Mouse (Mus musculus): ENCODE data around the gene Tubgcp3.
A peak's percentile ranks its signal among the peaks of the same experiment; 100 is the strongest.
"Not testable (repeated sequence)": the region's sequence is repeated elsewhere in the genome, so short reads cannot be mapped to it uniquely, and the experiment has no call there.

Tubgcp3 gene

DNA sequence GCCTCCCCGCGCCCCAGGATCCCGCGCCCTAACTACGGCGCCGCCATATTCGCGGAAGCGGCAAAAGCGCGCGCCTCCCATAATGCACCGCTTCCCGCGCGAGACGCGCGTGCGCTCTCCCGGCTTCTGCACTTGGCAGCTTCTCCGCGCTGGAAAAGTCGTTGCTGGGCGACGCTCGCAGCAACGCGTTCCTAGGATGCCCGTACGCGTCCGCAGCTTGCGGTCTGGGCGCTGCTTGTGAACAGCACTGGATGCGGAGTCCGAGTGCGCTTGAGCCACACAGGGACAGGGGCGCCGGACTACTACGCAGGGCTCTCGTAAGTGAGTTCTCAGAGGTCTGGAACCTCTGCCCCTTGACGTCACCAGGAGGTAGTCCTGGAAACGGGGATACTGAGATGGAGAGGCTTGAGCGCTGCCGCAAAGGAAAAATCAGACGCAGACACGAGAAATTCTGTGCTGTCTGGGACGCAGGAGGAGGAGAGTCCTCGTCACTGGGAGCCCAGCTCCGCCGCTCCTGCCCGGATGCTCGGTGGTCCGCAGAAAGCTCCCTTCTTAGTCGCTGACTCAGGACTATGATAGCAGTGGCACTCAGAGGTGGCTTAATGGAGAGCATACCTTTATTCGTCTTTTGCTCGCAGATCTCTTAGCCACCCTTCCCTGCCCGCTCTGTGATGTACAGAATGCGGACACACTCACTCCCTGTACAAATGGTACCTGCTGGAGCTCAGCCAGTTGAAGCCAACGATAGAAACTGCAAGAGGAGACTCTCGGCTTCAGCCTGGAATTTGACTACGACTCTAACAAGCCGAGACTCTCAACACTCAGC lies at the start of gene Tubgcp3:
TSS of gene Tubgcp3 (minus strand) at position 193 of the 826 bp plus-strand sequence.
- DNase-seq: peak; percentile 92 to 95

DNA sequence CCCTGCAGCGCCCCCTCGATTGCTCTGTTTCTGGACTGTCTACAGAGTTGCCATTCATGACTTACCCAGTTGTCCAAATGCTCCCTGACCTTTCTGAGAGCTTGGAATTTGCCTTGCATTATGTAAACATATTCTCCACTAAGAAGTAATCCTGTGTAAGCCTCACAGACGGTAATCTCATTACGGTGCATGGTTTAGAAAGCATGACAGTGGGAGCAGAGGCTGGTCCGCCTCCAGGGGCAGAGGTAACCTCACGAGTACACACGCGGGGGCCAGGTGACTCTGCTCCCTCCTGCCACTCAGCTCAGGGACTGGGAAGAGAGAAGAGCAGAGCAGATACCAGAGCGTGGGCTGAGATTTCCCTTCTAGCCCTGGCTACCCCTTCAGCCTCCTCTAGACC lies 47.0 kb upstream of the Tubgcp3 start:
- peak in 1 of 2 experiments; percentile 19 for DNase-seq

DNA sequence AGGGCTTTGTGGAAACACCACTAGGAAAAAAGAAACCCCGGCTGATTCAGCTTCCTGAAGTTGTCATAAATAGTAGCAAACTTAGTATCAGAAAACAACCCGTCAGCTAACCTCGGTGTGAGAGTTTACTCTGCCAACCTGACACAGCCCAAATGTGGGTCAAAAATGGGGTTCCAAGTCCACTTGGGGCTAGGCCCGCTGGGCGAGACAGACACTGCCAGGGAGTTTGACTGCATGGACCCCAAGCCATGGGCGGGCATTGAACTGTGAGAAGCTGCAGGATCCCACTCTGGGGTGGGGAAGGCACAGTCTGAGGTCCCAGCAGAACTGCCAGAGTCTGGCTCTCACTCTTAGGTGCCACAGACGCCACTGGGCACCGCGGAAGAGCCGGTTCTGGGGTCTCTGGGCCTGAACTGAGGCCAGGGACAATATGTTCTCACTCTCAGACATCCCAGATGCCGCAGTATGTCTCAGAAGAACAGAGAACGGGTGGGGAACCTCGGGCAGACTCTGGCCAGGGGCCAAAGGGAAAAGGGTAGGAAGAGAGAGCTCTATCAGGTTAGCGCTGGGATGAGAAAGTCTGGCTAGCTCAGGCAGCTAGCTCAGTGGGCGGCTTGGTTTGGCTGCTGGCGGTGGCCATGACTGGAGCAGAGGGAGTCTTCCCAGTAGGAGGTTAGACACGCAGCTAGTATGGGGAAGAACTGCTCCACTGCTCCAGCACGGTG lies 44.0 kb upstream of the Tubgcp3 start:
- DNase-seq: no peak

DNA sequence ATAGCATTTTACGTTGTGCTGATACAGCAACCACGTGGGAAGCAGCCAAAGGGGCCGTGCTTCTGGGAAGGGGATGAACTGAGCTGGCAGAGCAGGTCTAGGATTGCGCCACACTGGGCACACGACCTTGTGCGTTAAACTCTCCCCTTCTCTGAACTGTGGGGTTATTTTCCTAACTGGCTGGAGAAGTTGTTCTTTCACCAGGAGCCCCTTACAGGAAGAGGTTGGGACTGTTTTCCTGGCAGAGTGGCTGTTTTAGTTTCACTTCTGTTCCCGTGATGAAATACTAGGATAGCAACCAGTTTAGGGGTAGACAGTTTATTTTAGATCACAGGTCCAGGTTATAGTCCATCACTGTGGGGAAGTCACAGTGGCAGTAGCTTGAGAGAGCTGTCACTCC lies 39.6 kb upstream of the Tubgcp3 start:
- DNase-seq: no peak

GRCm38 (mm10) chr8:12703597-12703996 lies 31.5 kb upstream of the Tubgcp3 start:
- DNase-seq: no peak

DNA sequence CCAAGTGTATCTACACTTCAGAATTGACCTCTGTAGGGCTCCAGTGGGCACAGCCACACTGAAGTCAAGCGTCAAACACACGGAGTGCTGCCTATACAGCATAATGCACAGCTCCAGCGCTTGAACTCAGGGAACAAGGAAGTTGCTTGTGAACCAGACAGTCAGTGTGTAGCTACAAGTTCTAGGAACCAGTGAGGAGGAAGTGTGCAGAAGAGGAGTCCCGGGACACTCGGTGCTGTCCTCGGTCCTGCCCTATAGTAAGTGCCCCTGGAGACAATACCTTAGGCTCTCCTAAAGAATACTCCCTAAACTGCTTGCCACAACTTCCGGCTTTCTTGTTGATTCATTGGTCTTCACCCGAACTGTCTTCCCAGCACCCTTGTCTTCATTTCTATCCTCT lies 30.2 kb upstream of the Tubgcp3 start:
- no peak for DNase-seq

DNA sequence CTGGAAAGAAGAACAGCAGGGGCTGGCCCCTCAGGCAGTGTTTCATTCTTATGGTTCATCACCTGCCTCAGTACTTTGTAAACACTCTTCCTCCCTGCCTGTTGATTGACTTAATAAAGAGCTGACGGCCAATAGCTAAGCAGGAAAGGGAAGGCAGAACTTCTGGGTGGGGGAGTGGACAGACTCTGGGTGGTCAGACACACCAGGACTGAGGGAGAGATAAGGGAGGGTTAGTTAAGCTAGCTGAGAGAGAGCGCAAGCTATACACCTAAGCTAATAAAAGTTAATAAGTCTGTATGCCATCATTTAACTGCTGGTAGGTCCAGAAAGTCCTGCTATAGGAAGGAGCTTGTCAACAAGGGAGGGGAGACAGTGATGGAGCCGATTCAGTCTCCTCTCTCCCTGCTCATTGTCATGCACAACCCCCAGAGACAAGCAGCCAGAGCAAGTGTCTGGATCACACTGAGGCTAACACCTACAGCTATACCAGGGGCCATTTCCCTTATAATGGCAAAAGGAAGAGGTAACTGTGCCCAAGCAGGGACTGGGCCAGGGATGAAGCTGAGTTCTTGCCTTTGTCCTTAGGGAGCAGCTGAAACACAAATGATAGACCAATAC lies 26.7 kb upstream of the Tubgcp3 start:
- no peak for DNase-seq

- DNase-seq: no peak
Observed at GRCm38 (mm10) chr8:12688851-12689250, 16.8 kb upstream of the Tubgcp3 start.

DNA sequence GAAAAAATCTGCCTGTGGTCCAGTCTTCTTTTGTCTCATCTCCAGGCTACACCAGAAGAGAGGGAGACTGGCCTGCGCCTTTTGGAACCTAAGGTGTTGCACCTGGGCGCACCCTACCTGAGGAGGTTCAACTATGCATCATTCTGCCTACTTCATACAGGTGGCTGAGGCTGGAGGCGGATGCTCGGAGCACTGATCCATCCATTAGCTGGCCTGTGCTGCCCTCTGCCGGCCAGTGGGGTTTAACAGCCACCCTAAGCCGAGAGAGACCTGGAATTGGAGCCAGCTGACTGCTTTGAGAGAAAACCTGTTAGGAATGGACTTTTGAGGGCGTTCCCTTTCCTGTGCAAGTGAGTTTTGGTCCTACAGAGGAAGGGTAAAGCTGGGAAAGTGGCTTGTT lies 5.5 kb upstream of the Tubgcp3 start:
- peak; percentile 91 to 92 for DNase-seq

DNA sequence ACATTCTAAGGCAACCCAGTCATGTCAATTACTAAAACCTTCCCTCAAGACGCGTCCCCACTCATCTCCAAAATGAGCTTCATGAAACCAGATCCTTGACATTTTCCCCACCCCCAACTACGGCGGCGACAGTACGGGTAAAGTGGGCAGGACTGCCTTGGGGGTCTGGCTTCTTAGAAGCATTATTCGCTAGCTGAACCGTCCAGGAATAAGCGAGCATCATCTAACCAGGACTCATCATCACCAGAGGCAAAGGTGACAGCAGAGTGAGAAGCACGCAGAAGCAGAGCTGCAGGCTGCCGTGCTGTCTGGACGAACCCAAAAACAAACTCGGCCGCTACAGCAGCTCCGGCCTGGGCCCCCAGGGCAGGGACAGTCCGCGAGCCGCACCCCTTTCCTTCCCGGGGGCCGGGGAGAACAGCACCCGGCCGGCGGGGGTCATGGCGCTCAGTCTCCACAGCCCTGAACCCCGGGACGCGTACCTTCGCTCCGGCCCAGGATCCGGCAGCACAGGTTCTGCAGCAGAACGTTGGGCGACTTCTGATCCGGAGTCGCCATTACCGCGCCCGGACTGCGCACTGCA lies 484 bp downstream of the Tubgcp3 start:
- DNase-seq: peak in 1 of 2 experiments; percentile 6

DNA sequence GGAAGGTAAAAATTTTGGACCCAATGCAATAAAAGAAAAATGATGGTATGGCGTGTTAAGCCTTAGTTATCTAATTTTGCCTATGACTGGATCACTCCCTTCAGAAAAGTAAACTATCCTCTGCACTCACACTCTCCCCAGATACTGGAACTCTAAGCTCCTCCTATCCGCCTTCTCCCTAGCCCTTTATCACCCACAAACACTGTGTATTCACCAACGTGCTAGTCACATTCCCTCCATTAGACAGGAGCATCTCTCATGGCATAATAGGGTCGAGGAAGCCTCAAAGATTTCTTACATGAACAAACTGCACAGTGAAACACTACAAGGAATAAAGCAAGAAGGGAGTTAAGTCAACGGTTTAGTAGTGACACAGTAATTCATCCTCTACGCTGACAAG lies 1.1 kb downstream of the Tubgcp3 start:
- DNase-seq: no peak

GRCm38 (mm10) chr8:12668832-12669231 lies 3.2 kb downstream of the Tubgcp3 start:
- peak; percentile 9 to 12 for DNase-seq

DNA sequence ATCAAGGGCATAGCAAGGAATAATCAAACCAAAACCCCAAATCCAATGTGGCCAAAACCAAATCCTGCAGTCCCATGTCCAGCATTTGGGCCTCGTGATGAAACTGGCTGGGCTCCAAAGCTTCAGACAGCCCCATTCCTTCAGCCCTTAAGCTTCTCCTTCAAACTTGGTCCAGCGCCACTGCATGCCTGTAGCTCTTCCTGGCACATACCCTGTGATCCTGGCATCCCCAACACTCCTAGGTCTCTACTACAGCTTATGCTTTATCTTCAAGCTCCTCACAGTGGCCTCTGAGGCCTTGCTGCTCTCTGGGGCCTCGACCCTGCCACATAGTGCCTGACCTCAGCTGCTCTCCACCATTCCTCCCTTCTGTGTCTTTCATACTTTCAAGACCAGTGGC lies 5.5 kb downstream of the Tubgcp3 start:
- DNase-seq: not testable (repeated sequence)

GRCm38 (mm10) chr8:12663105-12663456 lies 9.0 kb downstream of the Tubgcp3 start:
- DNase-seq: no peak

DNA sequence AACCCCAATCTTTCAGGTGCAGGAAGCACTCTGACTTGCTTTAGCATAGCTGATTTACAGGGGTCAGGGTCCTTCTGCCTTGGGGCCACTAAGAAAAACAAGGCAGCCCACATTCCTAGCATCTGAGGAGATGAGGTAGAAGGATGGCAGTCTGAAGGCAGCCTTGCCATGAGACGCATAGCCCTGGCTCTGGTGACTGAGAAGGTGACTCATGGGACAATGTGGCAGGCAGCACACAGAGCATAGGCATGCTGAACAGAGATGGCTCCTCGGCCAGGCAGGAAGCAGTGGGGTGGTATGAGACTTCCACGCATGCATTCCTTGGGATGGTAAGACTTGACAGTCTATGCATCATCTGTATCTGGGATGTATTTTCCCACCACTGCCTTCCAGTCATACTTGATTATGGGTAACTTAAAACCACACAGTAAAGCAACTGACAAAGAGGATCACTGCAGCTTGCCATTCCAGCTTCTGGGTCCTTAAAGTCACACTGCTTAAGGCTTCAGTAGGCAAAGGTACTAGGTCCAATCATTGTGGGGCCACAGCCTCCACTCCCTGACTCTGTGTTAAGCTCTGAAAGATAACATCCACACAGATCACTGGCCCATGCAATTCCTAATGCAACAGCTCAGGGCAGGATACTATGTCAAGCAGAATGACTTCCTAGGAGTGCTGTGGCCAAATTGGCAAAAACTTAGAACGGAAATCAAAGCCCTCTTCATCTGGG lies 9.5 kb downstream of the Tubgcp3 start:
- DNase-seq: no peak

GRCm38 (mm10) chr8:12657411-12657810 lies 14.6 kb downstream of the Tubgcp3 start:
- DNase-seq: no peak

DNA sequence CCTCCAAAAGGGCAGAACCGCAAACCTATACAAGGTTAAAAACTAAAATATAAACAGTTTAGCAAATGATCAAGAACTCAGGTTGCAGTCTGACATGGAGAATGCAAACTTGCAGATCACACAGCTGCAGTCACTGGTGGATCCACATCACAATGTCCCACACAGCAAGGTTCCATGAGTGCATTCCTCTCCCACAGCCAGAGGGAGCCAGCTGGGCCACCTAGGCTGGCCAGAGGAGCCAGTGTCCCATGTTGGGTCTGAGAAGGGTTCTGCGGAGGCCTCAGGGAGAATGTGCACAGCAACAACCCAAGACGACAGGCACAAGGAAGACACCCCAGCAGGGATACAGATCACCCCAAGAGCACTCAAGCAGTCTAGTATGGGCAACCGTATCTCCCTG lies 20.8 kb downstream of the Tubgcp3 start:
- DNase-seq: no peak

DNA sequence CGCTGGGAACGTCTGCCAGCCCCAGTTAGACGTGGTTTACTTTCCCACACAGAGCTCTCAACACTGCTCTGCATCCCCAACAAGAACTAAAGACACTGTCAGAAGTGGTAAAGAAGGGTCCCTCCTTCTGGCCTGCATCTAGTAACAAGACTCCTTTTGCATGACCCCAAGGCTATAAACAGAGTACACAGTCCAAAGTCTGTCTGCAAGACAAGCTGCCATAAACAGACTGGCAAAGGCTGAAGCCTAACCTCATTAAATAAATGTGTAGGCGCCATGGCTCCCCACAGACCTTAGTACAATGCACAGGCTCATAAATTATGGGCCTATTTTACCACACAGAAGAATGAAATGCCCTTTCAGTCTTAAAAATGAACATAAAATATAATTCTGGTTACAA lies 21.6 kb downstream of the Tubgcp3 start:
- no peak for DNase-seq

- no peak for DNase-seq
Observed at GRCm38 (mm10) chr8:12648951-12649350, 23.1 kb downstream of the Tubgcp3 start.

- no peak for DNase-seq
Observed at GRCm38 (mm10) chr8:12646536-12646935, 25.5 kb downstream of the Tubgcp3 start.

DNA sequence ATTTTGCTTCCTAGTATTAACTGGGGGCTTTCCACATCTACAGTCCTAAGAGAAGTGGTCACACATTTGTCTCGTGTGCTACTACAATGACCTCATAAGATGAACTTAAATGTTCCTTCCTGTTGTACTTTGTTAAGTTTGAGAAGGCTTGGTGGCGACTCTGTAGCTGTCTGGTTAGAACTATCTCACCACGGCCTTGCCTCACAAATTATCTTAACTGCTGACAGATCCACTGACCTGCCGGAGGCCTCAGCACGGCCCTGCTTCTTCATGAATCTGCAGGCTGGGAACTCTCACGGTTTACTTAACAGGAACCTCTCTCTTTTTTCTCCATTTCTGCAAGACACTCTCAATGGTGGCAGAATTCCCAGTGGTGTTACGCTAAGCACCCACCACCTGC lies 27.2 kb downstream of the Tubgcp3 start:
- no peak for DNase-seq

DNA sequence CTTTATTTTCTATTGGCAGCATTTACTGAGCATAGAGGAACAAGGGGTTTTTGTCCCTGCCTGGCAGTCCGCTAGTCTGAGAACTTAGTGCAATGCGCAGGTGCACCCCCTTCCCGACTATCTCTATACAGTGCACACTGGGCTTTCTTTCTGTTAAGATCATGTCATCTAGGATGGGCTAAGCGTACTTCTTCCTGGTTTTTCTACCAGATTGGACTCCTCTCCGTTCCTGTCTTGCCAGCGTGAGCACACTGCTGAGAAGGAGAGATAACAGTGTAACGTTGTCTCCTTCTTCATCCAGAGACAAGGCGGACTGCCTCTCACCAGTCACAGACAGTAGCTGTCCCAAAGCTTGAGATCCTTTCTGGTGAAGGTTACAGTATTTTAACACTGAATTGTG lies 27.7 kb downstream of the Tubgcp3 start:
- DNase-seq: no peak

DNA sequence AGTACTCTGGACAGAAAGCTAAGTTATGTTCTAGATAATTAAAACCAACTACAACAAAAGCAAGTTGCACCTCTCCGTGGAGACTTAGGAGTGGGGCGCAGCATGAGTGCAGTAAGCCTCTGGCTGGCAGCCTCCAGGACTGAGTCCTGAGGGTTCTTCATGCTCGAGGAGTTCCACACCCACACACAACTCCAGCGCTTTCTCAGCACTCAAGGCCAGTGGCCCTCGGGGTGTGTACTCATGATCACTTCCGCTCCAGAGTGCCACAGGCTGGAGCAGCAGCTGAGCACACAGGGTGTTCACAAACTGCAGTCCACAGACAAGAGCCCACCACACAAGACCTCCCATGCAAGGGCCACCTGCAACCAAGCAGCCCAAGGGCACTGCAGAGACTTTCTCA lies 30.5 kb downstream of the Tubgcp3 start:
- DNase-seq: peak in 1 of 2 experiments; percentile 28
